In the genomic region with DNA sequence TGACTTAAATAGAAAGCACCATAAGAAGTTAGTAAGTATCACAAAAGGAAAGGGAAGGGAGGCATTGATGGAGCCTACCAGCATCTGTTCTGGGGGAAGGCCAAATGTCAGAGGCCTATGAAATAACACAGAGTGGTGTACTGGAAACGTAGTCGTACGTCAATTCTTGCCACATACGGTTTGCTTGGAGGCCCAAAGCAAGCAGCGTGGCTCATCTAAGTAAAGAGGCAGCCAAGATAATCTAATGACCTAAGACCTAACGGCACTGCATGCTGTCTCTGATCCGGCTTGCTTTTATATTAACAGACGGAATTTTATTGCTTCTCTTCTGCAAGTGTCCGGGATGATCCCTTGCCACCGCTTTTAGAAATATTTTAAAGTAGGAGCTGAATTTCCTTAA, we compare ENCODE assay signal across 18 mouse cellular contexts.
DNase-seq lines count a peak whose midpoint lies in the region; ATAC-seq lines count a peak whose summit lies in the region.
"Had no signal": no experiment of that assay in that cellular context is flagged by ENCODE, and none has a peak within 500 bp of the region (broad histone marks: within the 10 kb centered on the region; RNA-seq: fewer than 3 reads in every experiment).

No protein-coding gene starts in this region.

- peaks cover 31% of the 10 kb centered on the region for H3K4me1 ChIP-seq in heart, embryonic 10.5 days
- peaks cover 10% of the 10 kb centered on the region; the same call in 1 of the 2 replicates for H3K4me1 ChIP-seq in intestine, embryonic 14.5 days (replicated peaks; ENCODE audit: control insufficient read depth, insufficient read depth, low read length)
- H3K4me1 ChIP-seq in intestine, embryonic 16.5 days (ENCODE audit: control insufficient read depth, insufficient read depth, low read length), result no peaks in the 10 kb centered on the region
- H3K4me1 ChIP-seq in stomach, embryonic 16.5 days (ENCODE audit: control insufficient read depth, insufficient read depth, low read length), result peaks cover 6% of the 10 kb centered on the region; the same call in 1 of the 2 replicates
- H3K4me1 ChIP-seq: embryonic facial prominence, embryonic 15.5 days had no signal

- H3K27ac ChIP-seq in heart, embryonic 10.5 days, result no peak overlapping the region
- peak overlapping the region; percentile 64; the same call in 1 of the 2 replicates for H3K27ac ChIP-seq in intestine, embryonic 14.5 days (ENCODE audit: low read depth)
- no peak overlapping the region for H3K27ac ChIP-seq in intestine, embryonic 16.5 days (ENCODE audit: low read length)
- peak overlapping the region; percentile 49 for H3K27ac ChIP-seq in stomach, embryonic 16.5 days (ENCODE audit: low read length)
- H3K27ac ChIP-seq: embryonic facial prominence, embryonic 15.5 days; forebrain, embryonic 10.5 days; hindbrain, embryonic 14.5 days had no signal

- no peak overlapping the region for H3K9ac ChIP-seq in intestine, embryonic 14.5 days (ENCODE audit: low read length)
- H3K9ac ChIP-seq in intestine, embryonic 16.5 days (ENCODE audit: low read depth, low read length), result no peak overlapping the region
- H3K9ac ChIP-seq in stomach, embryonic 16.5 days (ENCODE audit: low read length), result no peak overlapping the region; the same call in 1 of the 2 replicates
- H3K9ac ChIP-seq: embryonic facial prominence, embryonic 15.5 days; hindbrain, embryonic 14.5 days had no signal

- no peak overlapping the region for H3K4me3 ChIP-seq in heart, embryonic 10.5 days
- no peak overlapping the region for H3K4me3 ChIP-seq in intestine, embryonic 14.5 days (ENCODE audit: low read depth, low read length)
- H3K4me3 ChIP-seq in intestine, embryonic 16.5 days (ENCODE audit: low read length), result no peak overlapping the region
- H3K4me3 ChIP-seq in stomach, embryonic 16.5 days (replicated peaks; ENCODE audit: low read length), result no peak overlapping the region
- H3K4me3 ChIP-seq: embryonic facial prominence, embryonic 15.5 days; erythroblast, embryonic 14.5 days; forebrain, embryonic 10.5 days had no signal

- no peak for ATAC-seq in intestine, embryonic 14.5 days (replicated peaks; ENCODE audit: low FRiP score, low TSS enrichment, low read depth)
- ATAC-seq in intestine, embryonic 16.5 days, result no peak
- no peak for ATAC-seq in stomach, embryonic 16.5 days (ENCODE audit: insufficient read depth, low FRiP score)
- ATAC-seq: forebrain, embryonic 14.5 days; intestine, postnatal 0 days had no signal

- no peak overlapping the region for H3K4me2 ChIP-seq in intestine, embryonic 14.5 days (ENCODE audit: low read length)
- no peak overlapping the region for H3K4me2 ChIP-seq in intestine, embryonic 16.5 days (ENCODE audit: low read depth, low read length)
- H3K4me2 ChIP-seq in stomach, embryonic 16.5 days (ENCODE audit: low read depth, low read length), result no peak overlapping the region
- H3K4me2 ChIP-seq: embryonic facial prominence, embryonic 15.5 days; hindbrain, embryonic 14.5 days had no signal

- DNase-seq in heart, embryonic 10.5 days (ENCODE audit: low spot score), result peak; percentile 58
- no peak for DNase-seq in heart, postnatal 4 days
- DNase-seq in intestine, embryonic 14.5 days (ENCODE audit: low spot score), result no peak
- DNase-seq in layer of hippocampus, adult 9-10 months (ENCODE audit: low spot score), result no peak
- DNase-seq: adrenal gland, adult 8-10 months; adrenal gland, postnatal 36 days; cerebellum, adult 2 months; cerebellum, postnatal 10 days; embryo, embryonic 11 days; kidney, adult 8-10 months had no signal

- WGBS in heart, embryonic 10.5 days, result 60% methylated on average over 10 of the region's 10 CpGs
- 20% methylated on average over 10 of the region's 10 CpGs for WGBS in intestine, embryonic 14.5 days
- 35% methylated on average over 10 of the region's 10 CpGs for WGBS in intestine, embryonic 16.5 days
- 43% methylated on average over 10 of the region's 10 CpGs for WGBS in stomach, embryonic 16.5 days

- no peaks in the 10 kb centered on the region for H3K27me3 ChIP-seq in heart, embryonic 10.5 days (ENCODE audit: insufficient read depth, poor library complexity, severe bottlenecking)
- H3K27me3 ChIP-seq in intestine, embryonic 14.5 days (replicated peaks; ENCODE audit: control insufficient read depth, insufficient read depth, low read length), result no peaks in the 10 kb centered on the region
- no peaks in the 10 kb centered on the region for H3K27me3 ChIP-seq in intestine, embryonic 16.5 days (replicated peaks; ENCODE audit: control insufficient read depth, insufficient read depth, low read length)
- no peaks in the 10 kb centered on the region for H3K27me3 ChIP-seq in stomach, embryonic 16.5 days (ENCODE audit: control insufficient read depth, insufficient read depth, low read length)
- H3K27me3 ChIP-seq: embryonic facial prominence, embryonic 15.5 days had no signal

- H3K36me3 ChIP-seq in heart, embryonic 10.5 days, result no peaks in the 10 kb centered on the region; the same call in 1 of the 2 replicates
- H3K36me3 ChIP-seq in intestine, embryonic 14.5 days (ENCODE audit: control insufficient read depth, insufficient read depth, low read length), result no peaks in the 10 kb centered on the region
- no peaks in the 10 kb centered on the region for H3K36me3 ChIP-seq in intestine, embryonic 16.5 days (ENCODE audit: control insufficient read depth, insufficient read depth, low read length)
- no peaks in the 10 kb centered on the region for H3K36me3 ChIP-seq in stomach, embryonic 16.5 days (ENCODE audit: control insufficient read depth, insufficient read depth, low read length)
- H3K36me3 ChIP-seq: embryonic facial prominence, embryonic 15.5 days; forebrain, embryonic 10.5 days had no signal

- no peaks in the 10 kb centered on the region for H3K9me3 ChIP-seq in heart, embryonic 10.5 days
- no peaks in the 10 kb centered on the region for H3K9me3 ChIP-seq in intestine, embryonic 14.5 days (ENCODE audit: control insufficient read depth, low read length)
- H3K9me3 ChIP-seq in intestine, embryonic 16.5 days (ENCODE audit: control insufficient read depth, low read length), result no peaks in the 10 kb centered on the region
- no peaks in the 10 kb centered on the region for H3K9me3 ChIP-seq in stomach, embryonic 16.5 days (replicated peaks; ENCODE audit: control insufficient read depth, low read length)
- H3K9me3 ChIP-seq: embryonic facial prominence, embryonic 15.5 days; forebrain, embryonic 10.5 days had no signal

Comparison
In these comparisons a context has a peak if more than half of its experiments do, and no peak if none do; other contexts are left out.
1. H3K27ac ChIP-seq: peak in intestine, embryonic 14.5 days (single experiment) and stomach, embryonic 16.5 days (single experiment); none in heart, embryonic 10.5 days (single experiment) and intestine, embryonic 16.5 days (single experiment).